Mouse (Mus musculus) layer of hippocampus, adult 2 months (tissue): ENCODE data around the gene Ahnak. TPM values are rescaled to one million over a fixed set of nuclear protein-coding genes. Genes with fewer than 3 reads are reported as not detected.

Source experiments
- DNase-seq, 2 experiments: peaks; one replicate each; pipeline ENCODE4 v3.0.0; 2022; ENCODE audit warnings: low spot score in 2 of 2
- H3K27ac ChIP-seq: fragments of 200-600 bp; 2 replicates; pipeline ENCODE4 v1.8.1; 2022
- H3K4me3 ChIP-seq: fragments of 200-600 bp; 2 replicates; pipeline ENCODE4 v1.8.1; 2022; ENCODE audit warnings: mild to moderate bottlenecking
- CTCF ChIP-seq: fragments of 200-600 bp; conservative IDR thresholded peaks from 2 replicates; pipeline ENCODE4 v1.8.1; 2022; ENCODE audit warnings: antibody characterized with exemption, mild to moderate bottlenecking, moderate library complexity
- total RNA-seq, 2 experiments: library from RNA; stranded (reverse); gene quantifications; 2 replicates each; pipeline ENCODE4 v1.2.3; 2021

The Ahnak gene
- total RNA-seq, 2 experiments from 2014 or later = 19.4 to 21.9 TPM

- TF ChIP-seq CTCF = no peak
- H3K4me3 ChIP-seq = no peak overlapping the region
- DNase-seq = no peak
- H3K27ac ChIP-seq = no peak overlapping the region
Observed at GRCm38 (mm10) chr19:9025562-9026257, 36.6 kb downstream of the Ahnak start.

- DNase-seq = peak; percentile 18 to 27
- no peak for TF ChIP-seq CTCF
- no peak overlapping the region for H3K27ac ChIP-seq
- H3K4me3 ChIP-seq = no peak overlapping the region
Observed at GRCm38 (mm10) chr19:9026634-9027033, 37.5 kb downstream of the Ahnak start.

GRCm38 (mm10) chr19:9027795-9028194 lies 38.7 kb downstream of the Ahnak start:
- H3K27ac ChIP-seq = peak overlapping the region; percentile 47; the same call in 1 of the 2 replicates
- DNase-seq = peak in 1 of 2 experiments; percentile 5
- H3K4me3 ChIP-seq = no peak overlapping the region
- no peak for TF ChIP-seq CTCF

GRCm38 (mm10) chr19:9028375-9028774 lies 39.3 kb downstream of the Ahnak start:
- no peak overlapping the region for H3K4me3 ChIP-seq
- H3K27ac ChIP-seq = peak overlapping the region; percentile 47; the same call in 1 of the 2 replicates
- no peak for TF ChIP-seq CTCF
- no peak for DNase-seq

- H3K4me3 ChIP-seq = no peak overlapping the region
- no peak for DNase-seq
- TF ChIP-seq CTCF = no peak
- H3K27ac ChIP-seq = no peak overlapping the region
Observed at GRCm38 (mm10) chr19:9029640-9030262, 40.7 kb downstream of the Ahnak start.

- no peak for TF ChIP-seq CTCF
- DNase-seq = no peak
- no peak overlapping the region for H3K4me3 ChIP-seq
- no peak overlapping the region for H3K27ac ChIP-seq
Observed at GRCm38 (mm10) chr19:9032502-9033129, 43.5 kb downstream of the Ahnak start.

- no peak for TF ChIP-seq CTCF
- no peak overlapping the region for H3K27ac ChIP-seq
- H3K4me3 ChIP-seq = no peak overlapping the region
Observed at GRCm38 (mm10) chr19:9033412-9034340, 44.6 kb downstream of the Ahnak start.

GRCm38 (mm10) chr19:9034480-9034879 lies 45.4 kb downstream of the Ahnak start:
- DNase-seq = no peak
- no peak overlapping the region for H3K27ac ChIP-seq
- no peak for TF ChIP-seq CTCF
- no peak overlapping the region for H3K4me3 ChIP-seq

More at GRCm38 (mm10) chr19:9033412-9034340, 44.6 kb downstream of the Ahnak start:
- DNase-seq = no peak

GRCm38 (mm10) chr19:9035101-9035500 lies 46.0 kb downstream of the Ahnak start:
- no peak overlapping the region for H3K27ac ChIP-seq
- DNase-seq = no peak
- TF ChIP-seq CTCF = no peak
- H3K4me3 ChIP-seq = no peak overlapping the region

GRCm38 (mm10) chr19:9038136-9038535 lies 49.1 kb downstream of the Ahnak start:
- Histone ChIP-seq H3K4me3 (no peak overlapping the region), H3K27ac (no peak overlapping the region)
- no peak for DNase-seq
- TF ChIP-seq CTCF = no peak

- no peak overlapping the region for H3K27ac ChIP-seq
- H3K4me3 ChIP-seq = no peak overlapping the region
- TF ChIP-seq CTCF = no peak
- DNase-seq = no peak
Observed at GRCm38 (mm10) chr19:9039266-9039665, 50.2 kb downstream of the Ahnak start.

GRCm38 (mm10) chr19:9039928-9040327 lies 50.8 kb downstream of the Ahnak start:
- no peak for TF ChIP-seq CTCF
- DNase-seq = no peak
- H3K4me3 ChIP-seq = no peak overlapping the region
- H3K27ac ChIP-seq = no peak overlapping the region
